Mouse (Mus musculus): Measurements from ENCODE around the gene Eif2b5.
A peak's percentile ranks its signal among the peaks of the same experiment; 100 is the strongest.

The Eif2b5 gene

DNA sequence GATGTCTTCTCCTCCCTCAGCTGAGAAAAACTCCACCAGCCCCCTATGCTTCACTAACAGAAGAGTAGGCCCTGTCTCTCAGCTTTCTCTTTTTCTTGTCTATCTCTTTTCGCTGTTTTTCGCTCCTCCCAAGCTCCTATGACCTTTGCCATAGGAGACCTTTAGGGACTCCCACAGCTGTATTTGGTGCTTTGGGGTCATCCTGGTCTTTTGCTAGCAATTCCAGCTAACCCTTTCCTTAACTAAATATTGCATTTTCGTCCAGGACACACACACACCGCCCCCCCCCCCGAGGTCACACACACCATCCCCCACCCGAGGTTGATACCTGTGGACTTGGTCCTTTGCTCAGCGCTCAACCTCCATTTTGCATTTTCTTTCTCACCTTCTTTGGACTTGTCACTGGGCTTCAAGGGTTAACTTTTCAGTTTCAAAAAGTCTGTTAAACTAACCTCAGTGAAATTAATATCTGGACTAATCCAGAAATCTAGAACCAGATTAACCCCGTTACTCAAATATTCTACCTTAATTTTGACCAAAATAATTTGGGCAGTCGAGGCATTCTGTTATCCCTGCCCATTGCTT, 37.6 kb downstream of the Eif2b5 start:
- DNase-seq (ENCODE audit: inconsistent age in 2 of 2, low spot score in 1 of 2) = no peak

DNA sequence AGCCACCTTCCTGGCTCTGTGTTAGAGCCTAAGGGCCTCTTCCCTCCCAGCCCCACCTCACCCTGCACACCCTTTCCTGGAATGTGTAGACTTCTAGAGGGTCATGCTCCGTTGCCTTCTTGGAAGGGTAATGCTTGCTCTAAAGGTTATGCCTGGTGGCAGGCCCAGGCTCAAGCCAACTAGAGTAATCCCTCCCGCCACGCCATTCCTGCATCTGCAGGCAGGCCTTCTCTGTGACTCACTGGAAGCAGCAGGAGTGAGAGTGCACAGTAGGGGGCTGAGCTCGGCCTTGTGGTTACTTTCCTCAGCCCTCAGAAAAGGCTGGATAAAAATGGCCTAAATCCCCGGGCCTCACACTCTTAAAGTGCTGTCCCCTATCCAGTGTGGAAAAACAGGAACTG, 38.5 kb downstream of the Eif2b5 start:
- peak; percentile 68 to 86 for DNase-seq (ENCODE audit: inconsistent age in 2 of 2, low spot score in 1 of 2)

DNA sequence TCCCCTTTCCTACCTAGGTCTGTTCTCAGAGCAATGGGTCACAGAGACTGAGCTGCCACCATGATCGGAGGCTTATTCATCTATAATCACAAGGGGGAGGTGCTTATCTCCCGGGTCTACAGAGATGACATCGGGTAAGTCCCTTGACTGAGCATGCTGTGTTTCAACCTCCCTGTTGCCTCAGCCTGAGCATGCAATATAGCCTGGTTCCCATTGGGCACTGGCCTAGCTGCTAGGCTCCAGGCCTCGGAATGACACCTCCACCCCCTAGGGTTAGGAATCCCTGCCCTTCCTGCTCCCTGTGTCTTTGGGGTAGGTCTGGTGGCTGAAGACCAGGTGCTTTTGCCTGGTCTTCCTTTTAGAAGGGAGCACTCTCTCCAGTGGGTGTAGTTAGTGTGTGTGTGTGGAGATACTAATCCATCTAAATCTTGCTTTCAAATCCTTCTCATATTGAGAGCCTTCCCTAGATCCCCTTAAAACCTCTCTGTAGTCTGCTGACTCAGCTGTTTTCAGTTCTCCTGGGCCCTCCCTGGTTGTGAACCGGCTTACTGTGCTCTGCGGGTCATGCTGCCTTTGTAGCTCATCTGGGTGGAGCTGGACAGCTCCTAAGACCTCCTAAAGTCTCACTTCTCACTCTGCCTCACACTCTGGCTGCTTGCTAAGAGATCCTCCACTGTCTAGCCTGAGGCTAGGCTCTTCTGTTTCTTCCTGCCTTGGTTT, 39.1 kb downstream of the Eif2b5 start:
- peak in 1 of 2 experiments; percentile 57 for DNase-seq (ENCODE audit: inconsistent age in 2 of 2, low spot score in 1 of 2)

DNA sequence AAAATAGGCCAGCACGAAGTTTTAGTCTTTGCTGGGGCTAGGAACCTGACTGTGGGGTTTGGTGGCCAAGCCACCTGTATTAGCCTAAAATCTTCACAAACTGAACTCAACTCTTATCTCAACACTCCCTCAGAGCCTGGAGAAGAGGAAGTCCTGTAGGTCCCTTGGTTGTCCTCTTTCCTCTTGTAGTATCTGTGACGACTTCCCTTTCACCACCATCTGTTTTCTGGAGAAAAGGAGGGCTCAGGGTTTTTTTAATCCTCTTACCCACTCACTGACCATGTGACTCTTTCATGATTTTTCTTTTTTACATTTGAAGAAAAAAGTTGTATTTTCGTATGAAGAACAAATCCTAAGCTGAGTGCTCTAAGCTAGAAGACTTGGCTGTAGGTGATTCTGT, 41.0 kb downstream of the Eif2b5 start:
- DNase-seq (ENCODE audit: inconsistent age in 2 of 2, low spot score in 1 of 2) = no peak

DNA sequence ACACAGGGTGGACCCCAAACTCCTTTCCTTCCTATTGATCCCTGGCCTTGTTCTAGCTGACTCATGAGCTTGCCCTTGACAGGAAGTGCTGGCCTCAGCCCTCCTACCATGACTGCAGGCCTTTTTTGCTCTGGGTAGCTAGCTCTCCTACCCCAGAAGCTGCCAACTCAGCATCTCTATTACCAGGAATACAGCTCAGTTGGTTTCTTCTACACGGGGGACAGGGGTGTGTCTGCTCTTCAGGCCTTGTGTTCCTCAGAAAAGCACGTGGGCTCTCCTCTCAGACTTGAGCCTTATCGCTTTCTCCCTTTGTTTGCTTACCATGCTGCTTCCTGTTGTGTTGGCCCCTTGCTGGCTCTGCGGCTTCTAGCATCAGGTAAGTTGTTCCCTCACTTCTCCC, 41.8 kb downstream of the Eif2b5 start:
- DNase-seq (ENCODE audit: inconsistent age in 2 of 2, low spot score in 1 of 2) = peak in 1 of 2 experiments; percentile 55

DNA sequence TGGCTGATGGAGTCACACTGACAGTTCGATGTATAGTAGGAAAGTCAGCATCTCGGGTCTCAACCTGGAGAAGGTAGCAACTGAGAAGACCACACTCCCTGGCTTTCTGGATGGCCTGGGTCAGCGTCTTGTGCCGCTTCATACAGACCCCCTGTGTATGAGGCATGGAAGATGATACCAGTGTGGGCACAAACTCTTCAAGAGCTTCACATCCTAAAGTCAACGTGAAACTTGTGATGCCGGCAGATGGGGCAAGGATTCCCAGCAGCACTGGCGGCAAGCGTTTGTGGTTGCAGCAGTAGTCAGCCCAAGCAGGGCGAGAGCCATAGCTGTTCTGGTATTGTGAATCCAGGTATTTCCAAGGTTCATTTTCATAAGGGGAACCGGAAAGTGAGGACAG, 47.1 kb downstream of the Eif2b5 start:
- DNase-seq (ENCODE audit: inconsistent age in 2 of 2, low spot score in 1 of 2) = no peak

DNA sequence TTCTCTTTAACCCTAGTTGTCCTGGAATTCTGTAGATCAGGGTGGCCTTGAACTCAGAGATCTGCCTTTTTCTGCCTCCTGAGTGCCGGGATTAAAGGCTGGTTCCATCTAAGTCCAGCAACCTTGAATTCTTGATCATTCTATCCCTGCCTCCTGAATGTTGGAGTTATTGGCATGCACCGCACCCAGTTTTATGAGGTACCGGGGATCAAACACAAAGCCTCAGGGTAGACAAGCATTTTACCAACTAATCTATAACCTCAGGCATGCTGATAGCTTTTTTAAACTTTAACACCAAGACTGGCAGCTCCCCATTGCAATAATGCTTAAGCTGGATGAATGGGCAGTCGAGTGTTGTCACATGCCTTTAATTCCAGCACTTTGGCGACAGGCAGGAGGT, 48.8 kb downstream of the Eif2b5 start:
- DNase-seq (ENCODE audit: inconsistent age in 2 of 2, low spot score in 1 of 2) = peak in 1 of 2 experiments; percentile 55

DNA sequence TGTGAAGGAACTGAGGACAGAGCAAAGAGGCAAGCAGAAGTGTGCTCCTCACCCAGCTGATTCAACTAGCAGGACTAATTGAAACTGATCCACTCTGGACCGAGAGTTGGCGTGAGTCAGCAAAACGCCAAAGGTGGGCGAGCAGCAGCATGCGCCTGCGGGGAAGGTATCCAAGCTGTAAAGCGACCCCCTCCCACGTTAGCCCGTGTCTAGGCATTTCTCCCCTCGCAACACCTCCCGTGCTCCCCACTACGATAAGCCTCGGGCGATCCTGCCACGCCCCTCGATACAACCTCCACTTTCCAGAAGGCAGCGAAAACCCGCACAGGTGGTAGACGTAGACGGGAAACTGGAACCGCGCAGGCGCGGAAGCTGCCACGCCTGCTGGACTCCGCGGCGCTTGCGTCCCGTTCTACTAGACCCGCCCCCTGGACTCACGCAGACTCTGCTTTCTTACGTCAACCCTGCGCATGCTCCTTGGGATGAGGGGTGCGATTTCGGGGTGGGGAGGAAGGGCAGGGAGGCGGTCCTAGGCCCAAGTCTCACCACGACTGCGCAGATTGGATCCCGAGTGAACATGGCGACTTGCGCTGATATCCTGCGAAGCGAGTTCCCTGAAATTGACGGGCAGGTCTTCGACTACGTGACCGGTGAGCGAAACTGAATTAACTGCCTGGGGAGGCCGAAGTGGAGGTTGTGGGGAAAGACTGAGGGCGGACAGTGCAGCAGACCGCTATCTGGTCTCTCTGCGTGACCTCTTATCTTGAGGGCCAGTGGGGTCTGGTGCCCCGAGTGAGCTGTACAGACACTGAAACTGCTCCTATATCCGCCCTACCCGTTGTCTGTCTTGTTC, 49.7 kb downstream of the Eif2b5 start, which contains the start of gene Abcf3:
Gene Abcf3, plus strand, starts transcription at position 482 of the 853 bp plus-strand sequence.
- DNase-seq (ENCODE audit: inconsistent age in 2 of 2, low spot score in 1 of 2) = peak; percentile 99

DNA sequence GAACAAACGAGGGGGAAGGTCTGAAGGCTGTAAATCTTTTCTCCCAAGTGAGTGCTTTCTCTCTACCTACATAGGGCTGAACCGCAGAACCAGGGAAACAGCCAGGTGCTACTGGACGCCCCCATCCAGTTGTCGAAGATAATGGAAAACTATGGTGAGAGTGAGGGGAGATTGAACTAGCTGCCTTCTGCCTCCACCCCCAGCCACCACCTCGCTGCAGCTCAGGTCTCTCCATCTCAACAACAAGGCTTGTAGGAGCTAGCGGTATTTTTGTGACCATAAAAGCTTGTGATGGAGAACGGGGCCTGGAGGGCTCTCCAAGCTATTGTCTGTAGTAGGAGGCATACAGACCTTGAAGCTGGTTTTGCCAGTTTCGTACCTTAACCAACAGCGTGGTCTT, 50.5 kb downstream of the Eif2b5 start:
- DNase-seq (ENCODE audit: inconsistent age in 2 of 2, low spot score in 1 of 2) = no peak

DNA sequence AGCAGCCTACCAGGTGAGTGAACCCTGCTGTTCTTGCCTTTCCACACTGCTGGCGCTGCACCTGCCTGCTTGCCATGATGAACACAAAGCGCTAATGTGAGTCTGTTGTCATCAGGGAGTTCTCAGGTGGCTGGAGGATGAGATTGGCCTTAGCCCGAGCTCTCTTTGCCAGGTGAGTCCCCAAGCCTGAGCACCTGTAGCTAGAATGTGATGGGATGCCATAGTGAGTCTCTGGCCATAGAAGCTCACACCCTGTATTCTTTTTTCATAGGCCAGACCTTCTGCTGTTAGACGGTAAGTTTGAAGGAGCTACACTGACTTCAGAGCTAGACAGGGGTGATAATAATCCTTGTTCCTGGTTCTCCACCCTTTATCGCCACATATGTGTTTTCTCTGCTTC, 53.1 kb downstream of the Eif2b5 start:
- no peak for DNase-seq (ENCODE audit: inconsistent age in 2 of 2, low spot score in 1 of 2)

DNA sequence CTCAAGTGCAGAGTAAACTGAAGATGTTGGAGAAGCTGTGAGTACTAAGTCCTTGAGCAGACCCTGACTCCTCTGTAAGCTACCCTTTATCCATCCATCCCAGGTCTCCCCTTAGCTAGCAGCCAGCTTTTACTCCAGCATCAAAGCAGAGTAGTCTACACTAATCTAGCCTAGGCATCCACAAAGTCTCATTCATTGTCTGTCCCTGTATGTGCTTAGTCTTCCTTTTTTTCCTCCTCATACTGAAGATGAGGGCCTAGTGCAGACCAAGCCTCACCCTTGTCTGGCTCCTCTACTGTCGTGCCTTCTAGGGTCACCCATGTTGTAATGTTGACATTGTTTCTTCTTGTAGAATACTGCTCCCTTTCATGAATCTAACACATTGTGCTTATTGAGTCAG, 54.0 kb downstream of the Eif2b5 start:
- no peak for DNase-seq (ENCODE audit: inconsistent age in 2 of 2, low spot score in 1 of 2)

DNA sequence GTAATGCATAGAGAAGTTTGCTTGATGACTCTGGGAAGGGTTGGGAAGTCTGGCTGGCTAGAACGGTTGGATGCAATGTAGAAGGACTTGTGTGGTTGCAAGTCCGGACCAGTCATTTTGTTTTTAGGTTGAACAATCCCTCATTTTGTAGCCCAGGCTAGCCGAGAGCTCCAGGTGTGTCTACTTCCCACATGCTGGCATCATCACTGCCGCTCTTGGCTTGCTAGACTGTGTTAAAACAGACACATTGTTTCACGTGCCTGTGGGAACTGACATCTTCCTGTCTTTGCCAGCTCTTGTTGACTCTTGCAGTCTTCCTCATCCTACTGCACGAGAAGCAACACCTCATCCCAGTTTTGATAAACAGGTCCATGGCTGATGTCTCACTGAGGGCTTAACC, 56.4 kb downstream of the Eif2b5 start:
- no peak for DNase-seq (ENCODE audit: inconsistent age in 2 of 2, low spot score in 1 of 2)

DNA sequence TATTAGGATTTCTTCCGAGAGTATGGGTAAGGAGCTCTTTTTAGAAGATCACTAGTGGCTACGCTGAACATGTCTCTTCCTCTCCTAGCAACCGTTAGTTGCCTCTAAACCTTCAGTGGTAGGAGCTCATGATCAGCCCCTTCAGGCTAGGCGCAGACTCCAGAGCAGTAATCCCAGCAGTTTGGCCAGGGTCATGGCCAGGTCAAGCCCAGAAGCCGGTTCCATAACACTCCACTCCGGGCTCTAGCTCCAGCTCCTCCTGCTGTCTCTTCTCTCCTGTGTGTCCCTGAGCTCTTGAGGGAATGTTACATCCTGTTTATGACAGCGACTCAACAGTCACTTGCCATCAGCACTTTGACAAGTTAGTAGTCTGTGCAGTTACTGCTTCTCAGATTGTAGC, 58.8 kb downstream of the Eif2b5 start:
- DNase-seq (ENCODE audit: inconsistent age in 2 of 2, low spot score in 1 of 2) = peak in 1 of 2 experiments; percentile 17
